Mouse (Mus musculus) layer of hippocampus, postnatal 25 days (tissue): ENCODE measurements at regions not wholly inside any gene's neighbourhood (a gene's known extent, or its start where the extent isn't known, plus 50 kb on each side); places are given as distances from the start of the nearest gene placed in this dataset.
"Not testable (repeated sequence)": the region's sequence is repeated elsewhere in the genome, so short reads cannot be mapped to it uniquely, and the experiment has no call there.

ENCODE experiments used
- DNase-seq, 2 experiments: peaks; one replicate each; pipeline ENCODE4 v3.0.0; 2022; ENCODE audit warnings: mixed read lengths in 2 of 2, low spot score in 1 of 2; ENCODE audit errors: extremely low spot score in 1 of 2

DNA sequence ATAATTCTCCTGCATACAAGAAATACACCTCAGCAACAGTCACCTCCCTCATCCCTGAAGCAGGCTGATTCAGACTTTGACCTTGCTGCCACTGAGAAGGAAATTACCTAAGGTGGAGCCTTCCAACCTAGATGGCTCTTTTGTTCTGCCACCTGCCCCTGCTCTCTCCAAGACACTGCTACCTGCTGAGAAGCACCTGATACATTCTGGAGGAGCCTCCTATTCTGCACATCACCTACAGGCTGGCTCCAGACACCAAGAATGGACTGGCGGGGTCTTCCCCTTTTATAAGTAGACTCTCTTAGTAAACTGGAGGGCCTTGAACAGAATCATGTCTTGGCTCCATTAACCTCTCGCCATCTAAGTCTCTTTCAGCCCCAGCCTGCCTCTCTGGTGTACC is 1149.5 kb upstream of the 2610301B20Rik start:
- not testable (repeated sequence) for DNase-seq

DNA sequence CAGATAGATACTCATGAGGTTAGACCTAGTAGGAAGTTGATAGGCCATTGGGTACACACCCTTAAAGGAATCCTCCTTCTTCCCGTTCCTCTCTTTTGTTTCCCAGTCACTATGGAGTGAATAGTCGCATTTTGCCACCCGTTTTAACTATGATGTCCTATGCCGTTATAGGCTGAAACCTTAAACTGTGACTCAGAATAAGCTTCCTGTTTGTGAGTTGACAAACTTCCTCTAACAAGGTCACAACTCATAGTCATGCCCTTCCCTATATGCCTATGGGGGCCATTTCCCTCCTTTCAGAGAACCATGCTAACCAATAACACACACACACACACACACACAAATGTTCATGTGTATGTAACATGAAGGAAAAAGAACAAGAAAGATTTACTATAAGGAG is 1136.6 kb upstream of the 2610301B20Rik start:
- no peak for DNase-seq

DNA sequence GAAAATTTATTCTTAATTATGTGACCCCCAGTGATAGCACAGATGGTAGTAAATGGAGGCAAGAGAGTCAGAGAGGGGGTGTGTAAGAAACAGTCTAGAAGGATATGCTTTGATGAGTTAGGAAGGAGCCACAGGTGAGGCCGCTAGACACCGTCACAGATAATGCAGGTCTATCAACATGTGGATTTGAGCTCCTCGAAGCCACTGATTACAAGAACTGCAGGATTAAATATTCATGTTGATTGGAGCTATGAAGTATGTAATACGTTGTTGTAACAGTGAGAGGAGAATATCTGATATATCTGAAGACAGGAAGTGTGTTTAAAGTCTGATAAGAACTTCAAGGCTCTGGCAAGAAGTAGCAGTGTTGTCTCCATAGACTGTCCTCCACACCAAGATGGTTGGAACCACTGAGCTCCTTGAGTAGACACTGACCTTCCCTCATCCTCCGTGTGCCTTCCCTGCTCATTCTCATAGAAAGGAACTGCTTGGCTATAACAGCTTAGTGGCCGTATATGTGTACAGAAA is 1126.8 kb upstream of the 2610301B20Rik start:
- no peak for DNase-seq

- DNase-seq = no peak
Measured at GRCm38 (mm10) chr4:9748110-9748509, 1126.2 kb upstream of the 2610301B20Rik start.

- DNase-seq = no peak
Measured at GRCm38 (mm10) chr4:9749877-9750276, 1124.4 kb upstream of the 2610301B20Rik start.

- no peak for DNase-seq
Measured at GRCm38 (mm10) chr4:9750404-9750803, 1123.9 kb upstream of the 2610301B20Rik start.

DNA sequence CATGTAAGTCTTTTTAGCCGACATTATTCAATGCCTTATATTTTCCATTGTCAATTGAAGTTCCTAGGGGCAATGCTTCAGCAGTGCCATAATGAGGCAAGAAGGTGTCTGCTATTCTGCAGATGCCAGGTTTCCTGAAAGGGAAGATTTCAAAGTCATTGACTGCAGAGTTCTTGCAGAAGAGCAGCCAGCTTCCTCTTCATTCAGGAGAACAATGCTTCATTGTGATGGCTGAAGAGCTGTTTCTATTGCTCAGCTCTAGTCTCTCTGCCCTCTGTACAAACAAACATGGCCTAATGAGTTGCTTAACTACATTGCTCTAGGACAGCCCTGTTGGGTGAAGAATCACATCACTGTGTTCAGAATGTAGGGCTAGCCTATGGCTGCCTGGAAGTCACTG is 1111.0 kb upstream of the 2610301B20Rik start:
- DNase-seq = no peak

DNA sequence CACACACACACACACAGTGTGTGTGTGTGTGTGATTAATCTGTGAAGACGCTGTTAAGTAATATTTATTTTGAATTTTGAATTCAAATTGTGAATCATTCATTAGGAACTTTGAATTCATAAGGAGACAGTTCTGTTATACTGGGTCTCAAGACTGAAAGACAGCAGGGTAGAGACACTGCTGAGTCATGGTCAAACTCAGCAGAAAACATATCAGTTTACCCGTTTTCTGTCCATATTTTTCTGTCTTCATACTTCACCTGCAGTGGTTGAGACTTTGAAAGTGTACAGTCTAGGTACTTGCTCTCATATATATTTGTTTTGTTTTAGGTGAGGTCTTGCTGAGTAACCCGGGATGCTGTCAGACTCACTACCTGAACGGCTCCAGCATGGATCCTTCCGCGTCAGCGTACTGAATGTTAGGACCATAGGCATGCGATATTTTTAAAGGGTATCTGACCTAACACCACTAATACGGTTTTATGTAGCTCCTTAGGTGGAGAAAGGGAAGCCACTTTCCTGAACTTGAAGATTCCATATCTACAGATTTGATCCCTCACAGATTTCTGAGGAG is 1104.6 kb upstream of the 2610301B20Rik start:
- DNase-seq = no peak

- peak; percentile 20 to 21 for DNase-seq
Measured at GRCm38 (mm10) chr4:9770372-9771102, 1103.8 kb upstream of the 2610301B20Rik start.

DNA sequence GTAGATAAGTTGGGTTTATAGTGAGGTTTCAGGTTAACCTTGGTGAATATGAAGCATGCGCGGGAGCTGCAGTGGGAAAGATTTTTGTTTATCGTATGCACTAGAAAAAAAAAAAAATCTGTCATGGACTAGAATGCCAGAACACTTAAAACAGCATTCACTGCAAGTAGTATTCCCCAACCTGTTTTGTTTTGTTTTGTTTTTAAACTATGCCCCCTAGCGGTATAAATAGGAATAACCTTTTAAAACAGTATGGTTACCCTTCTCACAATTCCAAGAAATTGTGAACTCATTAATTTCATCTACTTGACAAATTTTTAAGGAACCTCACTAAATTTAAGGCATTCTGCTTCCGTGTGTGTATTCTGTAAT is 1103.2 kb upstream of the 2610301B20Rik start:
- no peak for DNase-seq

GRCm38 (mm10) chr4:9778391-9778790 is 1095.9 kb upstream of the 2610301B20Rik start:
- DNase-seq = no peak

DNA sequence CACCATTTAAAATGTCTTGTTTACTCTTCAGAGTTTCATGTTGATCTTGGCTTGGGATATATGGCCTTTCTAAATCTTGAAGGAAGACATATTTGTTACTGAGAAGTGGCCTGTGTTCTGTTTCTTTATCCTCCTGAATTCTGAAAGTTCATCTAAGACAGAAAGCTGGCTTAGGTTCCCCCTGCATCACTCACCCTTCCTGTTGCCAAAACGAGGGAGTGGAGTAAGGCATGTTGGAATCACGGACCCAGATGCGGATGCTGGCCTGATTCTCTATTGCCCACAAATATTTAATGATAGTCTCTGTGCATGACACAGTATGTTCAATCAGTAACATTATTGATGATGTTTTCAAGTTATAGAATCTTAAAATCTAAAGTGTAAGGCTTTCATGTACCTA is 1094.7 kb upstream of the 2610301B20Rik start:
- DNase-seq = no peak

GRCm38 (mm10) chr4:9780179-9780578 is 1094.1 kb upstream of the 2610301B20Rik start:
- DNase-seq = peak; percentile 32 to 83

DNA sequence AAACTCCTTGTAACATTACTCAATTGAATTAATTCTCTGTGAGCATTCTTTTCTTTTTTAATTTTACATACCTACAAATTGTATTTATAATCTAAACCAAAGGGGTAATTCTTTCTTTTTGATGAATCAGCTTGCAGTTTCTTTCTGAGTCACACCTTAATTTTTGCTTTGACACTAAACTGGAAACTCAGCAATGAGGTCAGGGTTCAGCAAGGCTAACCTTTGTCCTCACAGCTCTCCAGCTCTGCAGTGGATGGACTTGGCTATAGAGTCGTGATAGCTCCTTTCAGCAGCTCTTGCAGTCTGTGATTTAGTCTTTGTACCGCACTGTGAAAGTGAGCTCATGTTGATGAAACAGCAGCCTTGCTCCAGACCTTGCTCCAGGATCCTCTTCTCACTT is 1093.0 kb upstream of the 2610301B20Rik start:
- DNase-seq = no peak

DNA sequence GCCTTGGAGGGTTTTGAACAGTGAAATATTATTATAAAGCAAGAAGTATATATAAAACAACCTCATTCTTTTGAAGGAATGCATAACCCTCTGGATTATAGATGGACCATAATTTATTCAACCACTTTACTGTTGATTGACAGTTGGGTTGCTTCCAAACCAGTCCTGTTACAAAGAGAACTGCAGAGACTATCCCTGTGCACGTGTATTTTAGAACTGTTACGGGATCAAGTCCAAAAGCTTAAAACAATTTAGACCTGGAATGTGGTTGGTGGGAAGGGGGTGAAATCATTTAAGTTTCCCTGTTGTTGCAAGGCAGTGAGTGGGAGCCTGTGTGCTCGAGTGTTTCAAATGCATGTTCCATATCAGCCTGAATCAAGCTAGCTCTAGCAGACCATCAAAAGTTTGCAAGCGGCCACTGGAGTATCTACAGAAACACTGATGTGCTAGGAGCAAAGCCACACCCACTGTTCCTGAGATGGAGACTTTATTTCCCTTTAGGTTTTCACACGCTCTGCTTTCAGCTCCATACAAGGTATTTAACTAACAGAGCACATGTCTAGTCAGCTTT is 1086.4 kb upstream of the 2610301B20Rik start:
- DNase-seq = no peak

- DNase-seq = no peak
Measured at GRCm38 (mm10) chr4:9790478-9790877, 1083.8 kb upstream of the 2610301B20Rik start.
